8 mouse cellular contexts compared by ENCODE assay signal in genomic region chr5:122157827-122158381, GRCm38 (mm10). TPM values are rescaled to one million over a fixed set of nuclear protein-coding genes. Genes with fewer than 3 reads are reported as not detected.
DNase-seq lines count a peak whose midpoint lies in the region; ATAC-seq lines count a peak whose summit lies in the region.

TSS of gene Ppp1cc (plus strand) at chr5:122158278.

- peak; percentile 85 for ATAC-seq in erythroid progenitor cell, adult 5-6 weeks (replicated peaks; ENCODE audit: low FRiP score, poor library complexity, severe bottlenecking)
- ATAC-seq in heart, embryonic 14.5 days (ENCODE audit: insufficient number of reproducible peaks, insufficient read depth, low FRiP score, low read depth): peak; percentile 89
- ATAC-seq in liver, embryonic 15.5 days (ENCODE audit: insufficient read depth): peak; percentile 92
- ATAC-seq in neural tube, embryonic 12.5 days (ENCODE audit: low FRiP score, low read depth): peak; percentile 90

- 1% methylated on average over 49 of the region's 54 CpGs for WGBS in heart, embryonic 14.5 days
- WGBS in liver, embryonic 15.5 days (ENCODE audit: insufficient replicate concordance): under 1% methylated on average over 54 of the region's 54 CpGs
- under 1% methylated on average over 47 of the region's 54 CpGs for WGBS in neural tube, embryonic 12.5 days

- DNase-seq in CD4-positive, CD25-positive, alpha-beta regulatory T cell, adult 2 months (ENCODE audit: low read depth, low spot score): peak; percentile 97
- DNase-seq in brain, embryonic 18.5 days (ENCODE audit: low read depth, low spot score): peak; percentile 87
- peak; percentile 96 for DNase-seq in kidney, postnatal 14 days
- peak; percentile 85 for DNase-seq in telencephalon, adult 2 months (ENCODE audit: low read depth, low spot score)

- H3K9me3 ChIP-seq in heart, embryonic 14.5 days (ENCODE audit: control insufficient read depth, low read length): no peaks in the 10 kb centered on the region
- no peaks in the 10 kb centered on the region for H3K9me3 ChIP-seq in liver, embryonic 15.5 days (replicated peaks)
- no peaks in the 10 kb centered on the region for H3K9me3 ChIP-seq in neural tube, embryonic 12.5 days

- H3K9ac ChIP-seq in heart, embryonic 14.5 days (ENCODE audit: low read length): peak within 1 kb of the TSS; percentile 85
- peak within 1 kb of the TSS; percentile 92 for H3K9ac ChIP-seq in liver, embryonic 15.5 days
- H3K9ac ChIP-seq in neural tube, embryonic 12.5 days: peak within 1 kb of the TSS; percentile 97

- H3K27ac ChIP-seq in heart, embryonic 14.5 days (replicated peaks in 1 of 2; ENCODE audit: control insufficient read depth in 1 of 2, insufficient read depth in 1 of 2, low read depth in 2 of 2, low read length in 2 of 2): peak within 1 kb of the TSS; percentile 86 to 87
- peak within 1 kb of the TSS; percentile 85 for H3K27ac ChIP-seq in liver, embryonic 15.5 days (replicated peaks)
- H3K27ac ChIP-seq in neural tube, embryonic 12.5 days: peak within 1 kb of the TSS; percentile 46

- H3K4me3 ChIP-seq in heart, embryonic 14.5 days (ENCODE audit: control insufficient read depth in 1 of 2, insufficient read depth in 1 of 2, low read depth in 1 of 2, low read length in 2 of 2): peak within 1 kb of the TSS; percentile 92 to 99
- H3K4me3 ChIP-seq in liver, embryonic 15.5 days (replicated peaks): peak within 1 kb of the TSS; percentile 84
- peak within 1 kb of the TSS; percentile 93 for H3K4me3 ChIP-seq in neural tube, embryonic 12.5 days

- peak within 1 kb of the TSS; percentile 74 for H3K4me2 ChIP-seq in heart, embryonic 14.5 days (ENCODE audit: low read length)
- H3K4me2 ChIP-seq in liver, embryonic 15.5 days: peak within 1 kb of the TSS; percentile 89
- H3K4me2 ChIP-seq in neural tube, embryonic 12.5 days (replicated peaks): peak within 1 kb of the TSS; percentile 85

- H3K4me1 ChIP-seq in heart, embryonic 14.5 days (ENCODE audit: control insufficient read depth in 2 of 2, insufficient read depth in 2 of 2, low read length in 2 of 2): peaks cover 18 to 47% of the 10 kb centered on the region in 2 experiments
- H3K4me1 ChIP-seq in liver, embryonic 15.5 days (replicated peaks): peaks cover 70% of the 10 kb centered on the region
- H3K4me1 ChIP-seq in neural tube, embryonic 12.5 days: peaks cover 46% of the 10 kb centered on the region

- H3K27me3 ChIP-seq in heart, embryonic 14.5 days (ENCODE audit: control insufficient read depth, insufficient read depth, low read length): no peaks in the 10 kb centered on the region
- no peaks in the 10 kb centered on the region for H3K27me3 ChIP-seq in liver, embryonic 15.5 days
- H3K27me3 ChIP-seq in neural tube, embryonic 12.5 days (replicated peaks): no peaks in the 10 kb centered on the region

- H3K36me3 ChIP-seq in heart, embryonic 14.5 days (ENCODE audit: control insufficient read depth, insufficient read depth, low read length): peaks cover 34% of the 10 kb centered on the region
- H3K36me3 ChIP-seq in liver, embryonic 15.5 days (replicated peaks): peaks cover 36% of the 10 kb centered on the region
- H3K36me3 ChIP-seq in neural tube, embryonic 12.5 days: peaks cover 15% of the 10 kb centered on the region; the same call in 1 of the 2 replicates

RNA-seq across cellular contexts. Expression of gene Ppp1cc, which starts in this region (rescaled TPM):
- 310 and 340 TPM in 2 replicates for total RNA-seq in erythroid progenitor cell, adult 5-6 weeks (2015; ENCODE audit: low replicate concordance)
- total RNA-seq in erythroid progenitor cell, adult 5-6 weeks (2017; ENCODE audit: low replicate concordance): 91.1 and 263 TPM in 2 replicates
- 229 and 248 TPM in 2 replicates for polyA plus RNA-seq in heart, embryonic 14.5 days (2014; fragmentation: Nextera tagmentation; extraction: Ambion mirVana)
- polyA plus RNA-seq in liver, embryonic 15.5 days (2015; fragmentation: Nextera tagmentation; extraction: Ambion mirVana): 142 and 147 TPM in 2 replicates
- polyA plus RNA-seq in neural tube, embryonic 12.5 days (2016; fragmentation: Nextera tagmentation; extraction: Ambion mirVana): 306 and 318 TPM in 2 replicates

Comparison
In these comparisons a context has a peak if more than half of its experiments do, and no peak if none do; other contexts are left out.
1. Peak in every context shown above with its lines: DNase-seq, ATAC-seq, H3K4me3 ChIP-seq and H3K27ac ChIP-seq.